Mouse (Mus musculus) induced T-regulatory cell, adult 2 months (primary cell): Measurements from ENCODE around the gene Taok2.

Experiments
- DNase-seq: peaks from one replicate; pipeline ENCODE4 v3.0.0-alpha.2; 2012; ENCODE audit warnings: low read depth

Taok2 gene

GRCm38 (mm10) chr7:126825952-126826351 is 58.6 kb downstream of the Taok2 start:
- no peak for DNase-seq

DNA sequence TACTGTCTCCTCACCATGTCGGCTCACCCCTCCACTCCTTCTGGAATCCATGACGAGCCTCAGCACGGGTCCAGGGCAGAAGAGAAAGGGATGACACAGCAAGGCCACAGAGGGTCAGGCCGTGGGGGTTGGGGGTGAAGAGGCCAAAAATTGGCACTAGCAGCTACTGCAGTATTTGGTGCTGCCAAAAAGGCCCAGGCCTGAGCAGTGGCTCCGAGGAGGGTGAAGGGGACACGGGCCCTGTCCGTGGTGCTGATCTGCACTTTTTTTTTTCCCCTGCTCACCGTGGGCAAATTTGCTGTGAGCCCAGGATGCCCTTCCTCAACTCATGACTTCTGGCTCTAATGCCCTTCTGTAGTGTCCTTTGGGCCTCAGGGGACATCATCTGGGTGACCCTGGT is 59.1 kb downstream of the Taok2 start:
- peak; percentile 51 for DNase-seq

DNA sequence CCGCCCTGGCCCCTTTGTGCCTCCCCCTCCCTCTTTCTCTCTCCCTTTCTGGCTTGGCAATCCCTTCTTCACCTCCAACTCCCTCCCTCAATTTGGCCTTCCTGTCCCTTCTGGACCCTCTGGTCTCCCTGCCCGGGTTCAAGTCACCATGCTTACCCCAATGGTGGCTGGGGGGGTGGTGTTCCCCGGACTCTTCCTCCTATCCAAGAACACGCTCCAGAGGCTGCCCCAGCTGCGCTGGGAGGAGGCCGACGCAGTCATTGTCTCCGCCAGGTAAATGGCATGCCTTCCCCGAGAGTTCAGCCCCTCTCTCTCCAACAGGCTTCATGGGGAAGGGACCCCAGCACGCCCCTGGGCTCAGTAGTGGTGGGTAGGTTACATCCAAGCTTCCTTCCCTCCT is 60.6 kb downstream of the Taok2 start:
- no peak for DNase-seq

GRCm38 (mm10) chr7:126823202-126823711 is 61.2 kb downstream of the Taok2 start:
- no peak for DNase-seq

- DNase-seq, result no peak
Measured at GRCm38 (mm10) chr7:126822741-126823140, 61.8 kb downstream of the Taok2 start.

- peak; percentile 90 for DNase-seq
Measured at GRCm38 (mm10) chr7:126821835-126822511, 62.5 kb downstream of the Taok2 start.

DNA sequence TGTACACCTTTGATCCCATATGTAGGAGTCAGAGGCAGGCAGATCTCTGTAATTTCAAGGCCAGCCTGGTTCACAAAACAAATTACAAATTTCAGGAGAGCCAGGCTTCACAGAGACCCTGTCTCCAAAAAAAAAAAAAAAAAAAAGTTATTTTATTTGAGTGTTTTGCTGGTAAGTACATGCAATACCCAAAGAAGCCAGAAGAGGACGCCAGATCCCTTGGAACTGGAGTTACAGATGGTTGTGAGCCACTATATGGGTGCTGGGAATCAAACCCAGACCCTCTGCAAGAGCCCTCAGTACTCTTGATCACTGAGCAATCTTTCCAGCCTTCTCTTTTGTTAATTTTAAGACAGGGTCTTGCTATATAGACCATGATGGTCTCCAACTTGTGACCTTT is 65.7 kb downstream of the Taok2 start:
- no peak for DNase-seq

DNA sequence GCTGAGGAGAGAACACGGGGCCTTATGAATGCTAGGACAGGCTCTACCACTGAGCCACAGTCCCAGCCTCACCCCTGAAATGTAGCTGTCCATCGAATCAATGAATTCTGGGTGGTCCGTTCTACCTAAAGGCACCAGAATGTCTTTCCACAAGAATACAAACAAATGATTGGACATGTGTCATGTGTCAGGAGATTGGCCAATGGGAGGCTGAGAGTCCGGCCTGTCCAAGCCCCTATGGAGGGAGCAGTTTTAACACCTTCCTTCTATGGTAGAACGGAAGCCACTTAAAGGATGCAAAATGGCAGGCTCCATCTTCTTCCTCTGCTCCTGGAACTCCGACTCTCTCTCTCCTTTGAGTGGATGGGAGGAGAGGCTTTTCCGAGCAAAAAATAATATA is 66.9 kb downstream of the Taok2 start:
- DNase-seq, result no peak

DNA sequence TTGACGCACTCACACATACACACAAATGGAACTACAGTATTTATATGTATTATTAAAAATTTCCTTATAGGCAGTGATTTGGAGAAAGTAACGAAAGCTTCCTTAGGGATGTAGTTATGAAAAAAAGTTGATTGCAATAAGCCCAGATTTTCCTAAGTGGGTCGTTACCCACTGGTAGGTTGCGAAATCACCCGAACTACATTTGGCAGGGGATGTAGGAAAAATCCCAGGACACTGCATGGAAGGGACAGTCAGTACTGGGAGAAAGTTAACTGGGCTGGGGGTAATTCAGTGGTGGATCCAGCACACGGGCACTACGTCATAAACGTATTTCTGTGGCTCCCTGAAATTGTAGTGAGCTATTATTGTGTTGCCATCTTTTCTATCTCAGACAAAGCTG is 68.0 kb downstream of the Taok2 start:
- no peak for DNase-seq

GRCm38 (mm10) chr7:126815726-126816222 is 68.7 kb downstream of the Taok2 start:
- no peak for DNase-seq
